Mouse (Mus musculus) thymus, adult 2 months (tissue): Measurements from ENCODE around the gene Rmdn3.

Experiments
- CTCF ChIP-seq: fragments of 200-500 bp; IDR thresholded peaks from 2 replicates; pipeline ENCODE4 v1.5.1; 2012; ENCODE audit warnings: mild to moderate bottlenecking, control low read depth, low read length, moderate library complexity, borderline replicate concordance; ENCODE audit not compliant: control insufficient read depth, poor library complexity, insufficient read depth; ENCODE audit errors: extremely low read depth
- POLR2A ChIP-seq: fragments of 200-500 bp; IDR thresholded peaks from 2 replicates; pipeline ENCODE4 v1.6.1; 2012; ENCODE audit warnings: mild to moderate bottlenecking, low read length, control low read depth, moderate library complexity; ENCODE audit not compliant: control insufficient read depth, poor library complexity, insufficient read depth; ENCODE audit errors: extremely low read depth

DNA sequence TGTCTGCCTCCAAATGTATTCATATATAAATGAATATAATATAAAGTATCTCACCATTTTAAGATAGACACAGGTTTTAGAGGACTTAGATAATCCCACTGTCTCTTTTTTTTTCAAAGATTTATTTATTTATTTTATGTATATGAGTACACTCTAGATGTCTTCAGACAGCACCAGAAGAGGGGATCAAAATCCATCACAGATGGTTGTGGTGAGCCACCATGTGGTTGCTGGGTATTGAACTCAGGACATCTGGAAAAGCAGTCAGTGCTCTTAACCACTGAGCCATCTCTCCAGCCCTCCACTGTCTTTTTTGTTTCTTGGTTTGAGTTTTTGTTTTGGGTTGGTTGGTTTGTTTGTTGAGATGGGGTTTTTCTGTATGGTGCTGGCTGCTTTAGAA, 1.0 kb upstream of the Rmdn3 start:
- TF ChIP-seq CTCF (no peak), POLR2A (no peak)
